Mouse (Mus musculus) adrenal gland, postnatal 36 days (tissue): ENCODE data around the gene Bst1. TPM values are rescaled to one million over a fixed set of nuclear protein-coding genes. Genes with fewer than 3 reads are reported as not detected.

Source experiments
- DNase-seq, 2 experiments: peaks; one replicate each; pipeline ENCODE4 v3.0.0; 2021; ENCODE audit warnings: mixed read lengths in 1 of 2
- total RNA-seq, 2 experiments: library from RNA; stranded (reverse); gene quantifications; 2 replicates each; pipeline ENCODE4 v1.2.3; 2021

The Bst1 gene
- total RNA-seq, 2 experiments from 2014 or later: 1.7 to 2.1 TPM

DNA sequence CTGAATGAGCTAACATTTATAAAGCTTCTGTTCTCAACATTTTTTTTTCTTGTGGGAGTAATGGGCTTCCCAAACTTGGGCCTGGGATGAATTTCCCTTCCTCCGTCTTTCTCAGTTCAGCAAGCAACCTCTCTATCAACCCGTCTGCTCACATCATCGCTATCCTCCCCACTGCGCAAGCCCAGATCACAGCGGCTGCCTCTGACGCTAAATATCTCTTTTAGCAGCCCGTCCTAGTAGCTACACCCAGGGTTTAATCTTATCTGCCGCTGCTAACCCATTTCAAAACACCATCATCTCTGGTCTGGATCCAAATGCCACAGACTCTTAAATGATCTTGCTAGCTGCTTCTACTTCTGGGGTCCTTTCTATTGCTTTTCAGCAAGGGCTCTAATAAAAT lies 41.0 kb downstream of the Bst1 start:
- DNase-seq: no peak

DNA sequence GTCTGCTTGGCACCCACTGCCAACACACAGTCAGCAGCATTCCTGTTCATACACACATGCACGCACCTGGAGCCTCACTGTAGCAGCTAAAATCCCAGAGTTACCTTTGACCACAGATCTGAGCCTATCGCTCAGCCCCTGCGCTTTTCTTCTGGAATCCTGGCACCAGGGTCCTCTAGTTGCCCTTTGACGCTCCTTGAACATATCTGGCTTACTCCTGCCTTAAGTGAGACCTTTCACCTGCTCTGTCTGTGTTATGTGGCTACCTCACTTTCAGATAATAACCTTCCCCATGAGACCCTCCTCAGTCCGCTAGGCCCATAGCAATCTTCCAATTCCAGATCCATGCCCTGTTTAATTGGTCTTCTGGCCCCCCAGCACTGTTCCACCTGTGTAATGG lies 41.4 kb downstream of the Bst1 start:
- DNase-seq: no peak

DNA sequence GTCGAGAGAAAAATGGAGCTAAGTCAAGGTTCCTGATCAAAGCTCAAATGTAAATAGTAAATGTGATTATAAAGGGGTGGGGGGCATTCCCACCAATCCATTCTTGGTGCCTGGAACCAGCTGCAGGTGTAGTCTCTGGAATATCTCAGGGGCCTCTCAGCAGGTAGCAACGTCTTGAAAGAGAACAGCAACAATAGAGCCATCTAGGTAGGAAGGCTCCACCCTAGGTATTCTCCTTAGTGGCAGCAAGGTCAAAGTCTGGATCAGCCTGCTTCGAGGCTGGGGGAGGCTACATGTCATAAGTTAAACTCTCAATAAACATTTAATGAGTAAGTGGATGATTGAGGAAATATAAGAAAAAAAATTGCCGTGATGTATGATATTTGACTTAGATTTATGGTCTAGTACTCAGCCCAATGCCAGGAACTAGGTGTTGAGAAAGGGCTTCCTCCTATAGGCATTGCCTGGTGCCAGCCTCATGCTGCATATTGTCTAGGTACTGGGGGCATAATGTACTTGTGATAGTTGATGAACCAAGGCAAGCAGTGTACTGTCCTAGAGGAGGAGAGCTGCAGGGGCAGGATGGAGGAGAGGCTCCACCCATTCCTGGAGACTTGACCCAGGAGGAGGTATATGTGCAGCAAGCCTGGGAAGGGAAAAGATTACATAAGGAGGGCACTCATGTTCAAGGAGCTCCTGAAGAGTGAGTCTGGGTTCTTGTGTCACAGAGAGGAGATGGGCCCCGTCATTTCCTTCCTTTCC lies 42.2 kb downstream of the Bst1 start:
- no peak for DNase-seq

DNA sequence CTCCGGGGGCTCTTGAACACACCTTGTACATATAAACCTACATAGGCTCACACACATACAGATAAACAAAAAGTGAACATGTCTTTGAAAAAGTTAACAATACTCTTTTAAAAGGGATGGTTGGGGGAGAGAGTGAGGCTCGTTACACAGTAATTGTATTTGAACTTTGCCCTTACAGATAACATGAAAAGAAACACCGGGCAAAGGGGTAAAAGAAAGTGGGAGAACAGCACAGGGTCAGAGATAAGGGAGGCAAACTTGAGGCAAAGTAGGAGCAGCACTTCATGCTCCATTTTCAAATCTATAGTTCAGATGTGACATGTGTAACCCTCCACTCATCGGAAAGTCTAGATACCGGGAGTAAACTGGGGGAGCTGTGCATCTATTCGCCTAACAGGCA lies 45.0 kb downstream of the Bst1 start:
- no peak for DNase-seq

DNA sequence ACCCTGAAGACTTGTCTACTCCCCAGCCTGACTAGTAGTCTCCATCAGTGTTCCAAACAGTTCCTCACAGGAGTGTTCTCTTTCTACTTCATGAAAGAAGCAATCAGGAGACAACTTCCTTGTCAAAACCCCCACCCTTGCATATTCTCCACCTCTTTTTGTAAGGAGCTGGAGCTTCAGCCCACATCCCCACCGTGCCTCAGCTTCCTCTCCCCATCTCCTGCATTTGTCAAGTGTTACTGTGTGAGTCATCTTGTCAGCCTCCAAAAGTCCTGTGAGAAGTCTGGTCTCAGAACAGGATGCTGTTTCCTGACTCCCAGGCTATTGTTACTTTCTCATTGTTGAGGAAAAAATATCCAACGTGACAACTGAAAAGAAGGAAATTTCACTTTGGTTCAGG lies 46.6 kb downstream of the Bst1 start:
- DNase-seq: peak in 1 of 2 experiments; percentile 6

DNA sequence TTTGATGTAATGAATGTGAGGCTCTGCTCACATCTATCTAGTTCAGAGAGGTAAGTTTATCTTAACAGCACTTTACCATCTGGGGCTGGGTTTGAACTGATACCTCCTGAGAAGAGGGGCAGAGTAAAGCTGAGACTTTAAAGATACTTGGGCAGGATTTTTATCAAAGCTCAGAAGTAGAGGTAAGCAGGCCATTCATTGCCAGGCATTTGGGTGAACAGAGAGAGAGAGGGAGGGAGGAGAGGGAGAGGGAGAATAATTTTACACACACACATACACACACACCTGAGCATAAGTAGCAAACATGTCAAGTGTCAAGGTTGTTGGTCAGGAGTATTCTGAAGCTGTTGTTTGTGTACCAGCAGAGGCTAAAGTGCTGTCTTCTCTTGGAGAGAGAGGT lies 49.6 kb downstream of the Bst1 start, which contains the start of gene Cd38:
Gene Cd38 (plus strand): TSS at position 301 of the 400 bp plus-strand sequence.
- DNase-seq: no peak

DNA sequence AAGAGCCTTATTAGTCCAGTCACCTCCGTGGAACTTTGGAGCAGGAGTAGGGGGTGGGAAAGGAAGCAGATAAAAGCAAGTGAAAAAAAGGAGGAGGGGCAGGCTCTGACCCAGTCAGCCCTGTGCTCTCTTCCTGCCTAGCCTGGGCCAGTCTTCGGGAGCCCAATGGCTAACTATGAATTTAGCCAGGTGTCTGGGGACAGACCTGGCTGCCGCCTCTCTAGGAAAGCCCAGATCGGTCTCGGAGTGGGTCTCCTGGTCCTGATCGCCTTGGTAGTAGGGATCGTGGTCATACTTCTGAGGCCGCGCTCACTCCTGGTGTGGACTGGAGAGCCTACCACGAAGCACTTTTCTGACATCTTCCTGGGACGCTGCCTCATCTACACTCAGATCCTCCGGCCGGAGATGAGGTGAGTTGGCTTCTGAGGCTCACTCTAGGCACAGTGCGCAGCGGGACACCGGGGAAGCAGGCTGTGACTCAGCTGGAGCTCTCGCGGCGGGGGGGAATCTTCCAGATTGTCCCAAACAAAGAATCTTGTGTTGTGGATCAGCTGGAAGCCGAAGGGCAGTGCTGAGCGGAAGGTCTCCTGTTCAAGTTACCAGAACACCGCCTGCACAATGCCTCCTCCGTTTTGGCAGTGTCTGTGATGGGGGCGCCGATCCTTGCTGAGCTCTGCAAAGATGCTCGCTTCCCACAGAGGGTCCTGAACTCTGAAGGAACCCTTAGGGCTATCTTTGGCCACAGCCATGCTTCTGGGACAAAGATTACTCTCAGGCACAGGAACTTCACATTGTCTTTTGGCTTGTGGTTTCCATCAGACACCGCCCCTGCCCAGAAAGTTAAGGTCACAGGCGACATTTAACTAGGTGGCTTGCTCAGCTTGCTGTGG lies 50.3 kb downstream of the Bst1 start:
- peak; percentile 49 to 62 for DNase-seq

DNA sequence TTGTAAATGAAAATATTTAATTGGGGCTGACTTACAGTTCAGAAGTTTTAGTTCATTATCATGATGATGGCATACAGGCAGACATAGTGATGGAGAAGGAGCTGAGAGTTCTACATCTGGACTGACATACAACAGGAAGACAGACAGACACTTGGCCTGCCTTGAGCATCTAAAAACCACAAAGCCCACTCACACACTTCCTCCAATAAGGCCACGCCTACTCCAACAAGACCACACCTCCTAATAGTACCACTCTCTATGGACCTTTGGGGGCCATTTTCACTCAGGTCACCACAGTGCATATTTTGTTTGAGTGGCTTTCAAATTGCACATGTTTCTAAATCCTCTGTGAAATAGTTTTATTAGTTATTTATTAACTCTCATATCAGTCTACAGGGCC lies 53.2 kb downstream of the Bst1 start:
- no peak for DNase-seq

DNA sequence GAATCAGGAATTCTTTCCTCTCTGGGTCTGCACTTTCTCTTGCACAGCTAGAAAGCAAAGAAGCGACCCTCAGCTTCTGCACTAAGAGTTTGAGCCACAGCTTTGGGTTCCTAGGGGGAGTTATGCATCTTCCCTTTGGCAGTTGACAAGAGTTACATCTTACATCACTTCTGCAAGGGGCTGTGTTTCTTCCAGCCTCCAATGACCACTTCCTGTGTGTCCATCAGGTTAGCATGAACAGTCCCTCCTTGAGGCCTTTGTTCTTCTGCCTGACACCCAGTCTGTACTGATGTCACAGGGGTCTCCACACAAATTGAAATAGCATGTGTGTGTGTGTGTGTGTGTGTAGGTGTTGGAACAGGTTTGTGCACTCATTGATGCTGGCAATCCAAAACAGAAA lies 54.0 kb downstream of the Bst1 start:
- no peak for DNase-seq

DNA sequence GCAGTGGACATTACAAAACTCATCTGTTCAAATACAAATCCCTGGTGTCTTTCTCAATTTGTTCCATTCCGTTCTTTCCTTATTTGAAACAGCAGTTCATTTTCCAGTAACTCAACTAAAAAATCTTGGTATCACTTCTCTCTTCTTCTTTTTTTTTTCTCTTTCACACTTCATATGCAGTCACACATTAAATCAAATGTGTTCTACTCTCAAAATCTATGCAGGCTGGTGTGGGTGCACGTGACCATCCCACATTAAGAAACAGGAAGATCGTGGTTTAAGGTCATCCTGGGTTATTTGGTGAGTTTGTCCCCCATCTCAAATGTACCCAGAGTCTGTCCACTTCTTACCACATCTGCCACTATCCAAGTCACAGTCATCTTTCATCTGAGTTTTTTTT lies 63.3 kb downstream of the Bst1 start:
- no peak for DNase-seq

DNA sequence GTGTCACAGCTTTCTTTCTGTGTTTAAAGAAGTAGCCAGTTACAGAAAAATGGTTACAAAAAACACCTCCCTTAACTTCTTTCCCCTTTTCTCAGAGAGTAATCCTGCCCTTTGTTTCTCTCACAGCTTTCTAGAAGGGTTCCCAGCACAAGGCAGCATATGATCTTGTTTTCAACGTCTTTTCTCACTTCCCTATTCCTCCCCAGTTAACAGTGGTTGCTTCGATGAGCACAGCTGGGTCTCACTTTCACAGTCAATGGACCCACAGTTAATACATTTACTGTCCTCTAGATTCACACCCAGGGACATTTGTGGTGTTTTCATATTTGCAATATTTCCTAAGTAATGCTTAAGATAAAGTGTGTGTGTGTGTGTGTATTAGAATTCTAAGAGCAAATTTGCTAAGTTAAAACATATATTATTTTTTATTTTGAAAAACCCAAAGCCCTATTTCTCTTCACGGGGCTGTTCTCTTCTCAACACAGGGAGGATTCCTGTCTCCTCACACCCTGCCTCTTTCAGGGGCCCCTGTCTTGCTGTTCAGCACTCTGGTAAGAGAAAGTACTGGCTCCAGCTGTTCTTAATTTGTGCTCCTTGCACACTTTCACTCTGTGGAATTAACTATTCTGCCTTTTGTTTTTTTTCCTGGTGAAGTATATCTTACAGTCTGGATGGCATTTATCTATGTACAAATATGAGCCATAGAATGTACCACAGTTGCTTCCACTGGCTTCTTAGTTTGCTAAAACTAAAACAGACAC lies 66.6 kb downstream of the Bst1 start:
- DNase-seq: no peak

DNA sequence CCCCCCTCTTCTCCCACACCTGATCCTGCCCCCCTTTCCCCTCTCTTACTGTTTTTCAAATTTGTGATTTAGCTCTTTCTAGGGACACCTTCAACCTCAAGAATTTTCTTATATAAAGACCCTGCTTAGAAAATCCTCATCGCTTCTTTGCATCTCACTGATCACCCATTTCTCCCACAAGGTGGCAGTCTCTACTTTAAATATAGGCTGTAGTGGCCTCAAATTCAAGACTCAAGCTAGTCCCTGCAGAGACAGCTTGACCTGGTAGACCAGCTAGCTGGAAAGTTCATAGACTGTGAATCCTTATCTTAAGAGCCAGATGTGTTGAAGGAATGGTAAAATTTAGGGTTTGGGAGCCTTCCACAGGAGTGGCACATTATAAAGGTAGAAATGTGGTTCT lies 73.7 kb downstream of the Bst1 start:
- DNase-seq: peak in 1 of 2 experiments; percentile 53

Other genes starting within 250 kb of the Bst1 start
- gene Cc2d2a, start 156.5 kb upstream of the Bst1 start, total RNA-seq: 10 to 100 TPM; 13.8 to 18.8 TPM
- 10 to 100 TPM; 64.2 to 73.9 TPM for gene Fbxl5, start 2.8 kb downstream of the Bst1 start, total RNA-seq
- 10 to 100 TPM; 12.9 to 18.4 TPM for gene Cd38, start 49.7 kb downstream of the Bst1 start, total RNA-seq
- 10 to 100 TPM; 12.9 to 13.8 TPM for gene Gm7879, start 94.3 kb downstream of the Bst1 start, total RNA-seq
- not detected for gene Fgfbp1, start 162.9 kb downstream of the Bst1 start, total RNA-seq